Comparison of ENCODE assay signal across 8 mouse cellular contexts in genomic region chr11:83445001-83445400, GRCm38 (mm10). TPM values are rescaled to one million over a fixed set of nuclear protein-coding genes. Genes with fewer than 3 reads are reported as not detected.
DNase-seq lines count a peak whose midpoint lies in the region; ATAC-seq lines count a peak whose summit lies in the region.

No protein-coding gene starts in this region.

- no peaks in the 10 kb centered on the region for H3K9me3 ChIP-seq in heart, embryonic 10.5 days

- no peak for DNase-seq in heart, embryonic 10.5 days (ENCODE audit: low spot score)
- no peak for DNase-seq in heart, postnatal 10 days
- peak; percentile 62 for DNase-seq in CD4-positive, CD25-positive, alpha-beta regulatory T cell, adult 2 months (ENCODE audit: low read depth, low spot score)
- DNase-seq in frontal cortex, postnatal 10 days (ENCODE audit: low spot score in 2 of 2), result no peak
- no peak for DNase-seq in layer of hippocampus, adult 8-10 months (ENCODE audit: low spot score in 2 of 2)

- intact Hi-C loops in heart, postnatal 10 days (cut with DNase I), result no loop called here

- H3K36me3 ChIP-seq in heart, embryonic 10.5 days, result no peaks in the 10 kb centered on the region

- ATAC-seq in granulocyte monocyte progenitor cell, adult 5-6 weeks (replicated peaks; ENCODE audit: poor library complexity, severe bottlenecking), result peak; percentile 31
- peak; percentile 31; the same call in 1 of the 2 replicates for ATAC-seq in megakaryocyte, adult 5-6 weeks (ENCODE audit: poor library complexity, severe bottlenecking)
- ATAC-seq in erythroid progenitor cell, adult 5-6 weeks (replicated peaks; ENCODE audit: low FRiP score, poor library complexity, severe bottlenecking), result no peak

- peaks cover 82% of the 10 kb centered on the region for H3K4me1 ChIP-seq in heart, embryonic 10.5 days

- 20% methylated on average over 19 of the region's 19 CpGs for WGBS in heart, embryonic 10.5 days

- peaks cover 62% of the 10 kb centered on the region for H3K27me3 ChIP-seq in heart, embryonic 10.5 days (ENCODE audit: insufficient read depth, poor library complexity, severe bottlenecking)

- peak overlapping the region; percentile 19; the same call in 1 of the 2 replicates for H3K27ac ChIP-seq in heart, embryonic 10.5 days

- H3K4me3 ChIP-seq in heart, embryonic 10.5 days, result peak overlapping the region; percentile 52

RNA-seq across cellular contexts. Expression of gene 1700020L24Rik, which starts 7.5 kb away (rescaled TPM):
- polyA plus RNA-seq in heart, embryonic 10.5 days (2016; fragmentation: Nextera tagmentation; extraction: Ambion mirVana), result 1.5 and 1.9 TPM in 2 replicates
- total RNA-seq in heart, postnatal 10 days (2021), result not detected
- total RNA-seq in granulocyte monocyte progenitor cell, adult 5-6 weeks (2014; fragmentation: Nextera tagmentation), result 33.2 and 34.9 TPM in 2 replicates
- 79.8 and 113 TPM in 2 replicates for total RNA-seq in granulocyte monocyte progenitor cell, adult 5-6 weeks (2017)
- total RNA-seq in megakaryocyte, adult 5-6 weeks (2015), result 19.7 and 21.4 TPM in 2 replicates
- 44.8 and 55.4 TPM in 2 replicates for total RNA-seq in megakaryocyte, adult 5-6 weeks (2017)
- 12.3 TPM in 1 of 2 replicates, not detected in the other for total RNA-seq in erythroid progenitor cell, adult 5-6 weeks (2015; ENCODE audit: low replicate concordance)
- 4.0 and 4.7 TPM in 2 replicates for total RNA-seq in erythroid progenitor cell, adult 5-6 weeks (2017; ENCODE audit: low replicate concordance)
- total RNA-seq in layer of hippocampus, adult 8-10 months (2022), result under 1 TPM in 2 of 4 experiments, not detected in 2; 0.40 to 0.51 TPM

RNA-seq across cellular contexts. Expression of gene Gas2l2, which starts 15.7 kb away (rescaled TPM):
- polyA plus RNA-seq in heart, embryonic 10.5 days (2016; fragmentation: Nextera tagmentation; extraction: Ambion mirVana), result 0.17 and 0.18 TPM in 2 replicates
- total RNA-seq in heart, postnatal 10 days (2021), result not detected
- 0.13 TPM in 1 of 2 replicates, not detected in the other for total RNA-seq in granulocyte monocyte progenitor cell, adult 5-6 weeks (2014; fragmentation: Nextera tagmentation)
- 0.57 TPM in 1 of 2 replicates, not detected in the other for total RNA-seq in granulocyte monocyte progenitor cell, adult 5-6 weeks (2017)
- not detected in 2 replicates for total RNA-seq in megakaryocyte, adult 5-6 weeks (2015)
- total RNA-seq in megakaryocyte, adult 5-6 weeks (2017), result not detected in 2 replicates
- not detected in 2 replicates for total RNA-seq in erythroid progenitor cell, adult 5-6 weeks (2015; ENCODE audit: low replicate concordance)
- total RNA-seq in erythroid progenitor cell, adult 5-6 weeks (2017; ENCODE audit: low replicate concordance), result not detected in 2 replicates
- under 1 TPM; 0.43 to 0.56 (median 0.48) TPM for total RNA-seq in layer of hippocampus, adult 8-10 months (2022)

RNA-seq across cellular contexts. Expression of gene Mmp28, which starts 17.9 kb away (rescaled TPM):
- polyA plus RNA-seq in heart, embryonic 10.5 days (2016; fragmentation: Nextera tagmentation; extraction: Ambion mirVana), result 1.9 and 3.1 TPM in 2 replicates
- total RNA-seq in heart, postnatal 10 days (2021), result 1 to 10 TPM; 7.4 to 8.4 TPM
- total RNA-seq in granulocyte monocyte progenitor cell, adult 5-6 weeks (2014; fragmentation: Nextera tagmentation), result 6.6 and 11.1 TPM in 2 replicates
- total RNA-seq in granulocyte monocyte progenitor cell, adult 5-6 weeks (2017), result 5.4 and 5.6 TPM in 2 replicates
- 6.2 and 8.9 TPM in 2 replicates for total RNA-seq in megakaryocyte, adult 5-6 weeks (2015)
- 3.0 and 4.1 TPM in 2 replicates for total RNA-seq in megakaryocyte, adult 5-6 weeks (2017)
- not detected in 2 replicates for total RNA-seq in erythroid progenitor cell, adult 5-6 weeks (2015; ENCODE audit: low replicate concordance)
- total RNA-seq in erythroid progenitor cell, adult 5-6 weeks (2017; ENCODE audit: low replicate concordance), result 1.7 TPM in 1 of 2 replicates, not detected in the other
- total RNA-seq in layer of hippocampus, adult 8-10 months (2022), result 1 to 10 TPM; 2.9 to 3.8 (median 3.7) TPM

RNA-seq across cellular contexts. Expression of gene Taf15, which starts 27.9 kb away (rescaled TPM):
- 8.0 and 8.6 TPM in 2 replicates for polyA plus RNA-seq in heart, embryonic 10.5 days (2016; fragmentation: Nextera tagmentation; extraction: Ambion mirVana)
- 10 to 100 TPM; 39.8 to 46.3 TPM for total RNA-seq in heart, postnatal 10 days (2021)
- 62.6 and 66.7 TPM in 2 replicates for total RNA-seq in granulocyte monocyte progenitor cell, adult 5-6 weeks (2014; fragmentation: Nextera tagmentation)
- total RNA-seq in granulocyte monocyte progenitor cell, adult 5-6 weeks (2017), result 43.8 and 44.1 TPM in 2 replicates
- total RNA-seq in megakaryocyte, adult 5-6 weeks (2015), result 44.8 and 54.0 TPM in 2 replicates
- 37.4 and 39.2 TPM in 2 replicates for total RNA-seq in megakaryocyte, adult 5-6 weeks (2017)
- 47.2 and 59.5 TPM in 2 replicates for total RNA-seq in erythroid progenitor cell, adult 5-6 weeks (2015; ENCODE audit: low replicate concordance)
- 50.6 and 95.9 TPM in 2 replicates for total RNA-seq in erythroid progenitor cell, adult 5-6 weeks (2017; ENCODE audit: low replicate concordance)
- 10 to 100 TPM; 67.6 to 80.2 (median 69.6) TPM for total RNA-seq in layer of hippocampus, adult 8-10 months (2022)

RNA-seq across cellular contexts. Expression of gene Rasl10b, which starts 36.1 kb away (rescaled TPM):
- polyA plus RNA-seq in heart, embryonic 10.5 days (2016; fragmentation: Nextera tagmentation; extraction: Ambion mirVana), result 8.1 and 11.4 TPM in 2 replicates
- 10 to 100 TPM; 25.7 to 25.9 TPM for total RNA-seq in heart, postnatal 10 days (2021)
- not detected in 2 replicates for total RNA-seq in granulocyte monocyte progenitor cell, adult 5-6 weeks (2014; fragmentation: Nextera tagmentation)
- 0.09 and 0.41 TPM in 2 replicates for total RNA-seq in granulocyte monocyte progenitor cell, adult 5-6 weeks (2017)
- not detected in 2 replicates for total RNA-seq in megakaryocyte, adult 5-6 weeks (2015)
- total RNA-seq in megakaryocyte, adult 5-6 weeks (2017), result not detected in 2 replicates
- not detected in 2 replicates for total RNA-seq in erythroid progenitor cell, adult 5-6 weeks (2015; ENCODE audit: low replicate concordance)
- total RNA-seq in erythroid progenitor cell, adult 5-6 weeks (2017; ENCODE audit: low replicate concordance), result 0.23 TPM in 1 of 2 replicates, not detected in the other
- 100 to 1,000 TPM; 202 to 211 (median 208) TPM for total RNA-seq in layer of hippocampus, adult 8-10 months (2022)
